Mouse (Mus musculus) adrenal gland, postnatal 36 days (tissue): ENCODE results near the gene Npnt. TPM values are rescaled to one million over a fixed set of nuclear protein-coding genes. Genes with fewer than 3 reads are reported as not detected.

Experiments used
- DNase-seq, 2 experiments: peaks; one replicate each; pipeline ENCODE4 v3.0.0; 2021; ENCODE audit warnings: mixed read lengths in 1 of 2
- total RNA-seq, 2 experiments: library from RNA; stranded (reverse); gene quantifications; 2 replicates each; pipeline ENCODE4 v1.2.3; 2021

The Npnt gene
- total RNA-seq, 2 experiments from 2014 or later = 16.5 to 16.9 TPM

- DNase-seq = no peak
Observed at GRCm38 (mm10) chr3:132893676-132894075, 56.4 kb downstream of the Npnt start.

- no peak for DNase-seq
Observed at GRCm38 (mm10) chr3:132893044-132893443, 57.0 kb downstream of the Npnt start.

GRCm38 (mm10) chr3:132892481-132892880, 57.6 kb downstream of the Npnt start:
- no peak for DNase-seq

- DNase-seq = no peak
Observed at GRCm38 (mm10) chr3:132887074-132887848, 62.8 kb downstream of the Npnt start.

- no peak for DNase-seq
Observed at GRCm38 (mm10) chr3:132886419-132887050, 63.6 kb downstream of the Npnt start.

GRCm38 (mm10) chr3:132884459-132884858, 65.6 kb downstream of the Npnt start:
- DNase-seq = no peak

GRCm38 (mm10) chr3:132883256-132883655, 66.8 kb downstream of the Npnt start:
- no peak for DNase-seq

GRCm38 (mm10) chr3:132880826-132881225, 69.3 kb downstream of the Npnt start:
- no peak for DNase-seq

- no peak for DNase-seq
Observed at GRCm38 (mm10) chr3:132880361-132880760, 69.7 kb downstream of the Npnt start.

- DNase-seq = no peak
Observed at GRCm38 (mm10) chr3:132876933-132877676, 73.0 kb downstream of the Npnt start.

GRCm38 (mm10) chr3:132876011-132876708, 73.9 kb downstream of the Npnt start:
- no peak for DNase-seq

GRCm38 (mm10) chr3:132873251-132873650, 76.8 kb downstream of the Npnt start:
- no peak for DNase-seq

GRCm38 (mm10) chr3:132871318-132871904, 78.7 kb downstream of the Npnt start:
- DNase-seq = peak; percentile 94 to 96

- no peak for DNase-seq
Observed at GRCm38 (mm10) chr3:132870079-132870478, 80.0 kb downstream of the Npnt start.

- peak; percentile 23 to 55 for DNase-seq
Observed at GRCm38 (mm10) chr3:132868838-132869237, 81.3 kb downstream of the Npnt start.

GRCm38 (mm10) chr3:132866984-132867383, 83.1 kb downstream of the Npnt start:
- no peak for DNase-seq

GRCm38 (mm10) chr3:132865596-132865995, 84.5 kb downstream of the Npnt start:
- no peak for DNase-seq

- DNase-seq = no peak
Observed at GRCm38 (mm10) chr3:132864986-132865385, 85.1 kb downstream of the Npnt start.

GRCm38 (mm10) chr3:132864329-132864919, 85.7 kb downstream of the Npnt start:
- DNase-seq = no peak

- DNase-seq = no peak
Observed at GRCm38 (mm10) chr3:132863843-132864242, 86.2 kb downstream of the Npnt start.

GRCm38 (mm10) chr3:132860796-132861195, 89.3 kb downstream of the Npnt start:
- DNase-seq = no peak

- DNase-seq = no peak
Observed at GRCm38 (mm10) chr3:132859573-132859972, 90.5 kb downstream of the Npnt start.
